14 mouse cellular contexts compared by ENCODE assay signal in genomic region chr3:149043901-149044300, GRCm38 (mm10).
"Had no signal": no experiment of that assay in that cellular context is flagged by ENCODE, and none has a peak within 500 bp of the region (broad histone marks: within the 10 kb centered on the region; RNA-seq: fewer than 3 reads in every experiment).

No protein-coding gene starts in this region.

- H3K27ac ChIP-seq: kidney, postnatal 0 days; left cerebral cortex, adult 2 months; limb, embryonic 15.5 days; liver, embryonic 14.5 days; midbrain, embryonic 13.5 days; neural tube, embryonic 15.5 days; stomach, embryonic 15.5 days had no signal

- ATAC-seq: inflammation-experienced regulatory T-cells, adult 6 months; intestine, postnatal 0 days; midbrain, embryonic 13.5 days had no signal

- H3K4me3 ChIP-seq: left cerebral cortex, adult 2 months; limb, embryonic 15.5 days; midbrain, embryonic 13.5 days; myocyte; neural tube, embryonic 15.5 days; stomach, embryonic 15.5 days had no signal

- H3K9ac ChIP-seq: limb, embryonic 15.5 days; liver, embryonic 14.5 days; midbrain, embryonic 13.5 days; neural tube, embryonic 15.5 days; stomach, embryonic 15.5 days had no signal

- H3K36me3 ChIP-seq: limb, embryonic 15.5 days; midbrain, embryonic 13.5 days; neural tube, embryonic 15.5 days; stomach, embryonic 15.5 days had no signal

- H3K27me3 ChIP-seq: limb, embryonic 15.5 days; midbrain, embryonic 13.5 days; neural tube, embryonic 15.5 days; stomach, embryonic 15.5 days had no signal

- H3K9me3 ChIP-seq: limb, embryonic 15.5 days; midbrain, embryonic 13.5 days; neural tube, embryonic 15.5 days; stomach, embryonic 15.5 days had no signal

- DNase-seq: lung, adult 18-20 months; right cerebral cortex, postnatal 14 days; thymus, adult 2 months; thymus, postnatal 25 days had no signal

- H3K4me2 ChIP-seq: limb, embryonic 15.5 days; midbrain, embryonic 13.5 days; neural tube, embryonic 15.5 days; stomach, embryonic 15.5 days had no signal
